Mouse (Mus musculus): ENCODE measurements at regions not wholly inside any gene's neighbourhood (a gene's known extent, or its start where the extent isn't known, plus 50 kb on each side); places are given as distances from the start of the nearest gene placed in this dataset.

DNA sequence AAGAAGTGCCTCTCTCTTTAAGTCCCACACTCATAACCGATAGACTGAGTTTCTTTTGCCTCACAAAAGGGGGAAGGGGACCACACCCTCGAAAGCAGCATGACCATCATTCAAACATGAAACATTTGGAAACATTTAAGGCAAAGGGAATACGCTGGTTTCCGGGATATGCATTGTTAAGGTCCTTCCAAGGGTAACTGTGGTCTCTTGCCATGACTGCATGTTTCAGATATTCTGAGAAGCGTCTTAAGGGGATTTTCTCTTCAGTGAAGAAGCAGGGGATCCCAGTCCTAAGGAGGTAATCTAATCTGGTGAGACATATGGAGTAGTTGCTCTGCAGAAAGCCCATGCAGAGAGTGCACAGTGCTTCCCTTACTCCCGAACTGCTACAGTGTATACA, 258.8 kb downstream of the Mreg start:
- no peak for DNase-seq (ENCODE audit: low spot score in 2 of 2)

DNA sequence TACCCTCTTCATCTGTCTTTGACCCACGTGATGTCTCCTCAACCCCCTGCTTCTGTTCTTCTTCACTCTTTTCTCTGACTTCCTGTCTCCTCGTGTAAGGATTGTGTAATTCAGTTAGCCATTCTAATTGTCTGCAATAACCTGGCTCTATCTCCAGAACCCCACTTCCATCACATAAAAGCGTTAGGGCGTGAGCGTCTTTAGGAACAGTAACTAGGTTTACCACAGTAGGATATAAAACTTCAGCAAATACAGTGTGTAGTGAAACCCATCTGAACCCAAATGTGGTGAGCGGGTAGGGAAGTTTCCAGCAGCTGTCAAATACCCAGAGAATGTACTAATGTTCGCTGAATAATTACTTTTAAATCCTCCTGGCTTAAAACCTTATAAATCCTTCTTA, 262.6 kb downstream of the Mreg start:
- DNase-seq (ENCODE audit: low spot score in 2 of 2): no peak

DNA sequence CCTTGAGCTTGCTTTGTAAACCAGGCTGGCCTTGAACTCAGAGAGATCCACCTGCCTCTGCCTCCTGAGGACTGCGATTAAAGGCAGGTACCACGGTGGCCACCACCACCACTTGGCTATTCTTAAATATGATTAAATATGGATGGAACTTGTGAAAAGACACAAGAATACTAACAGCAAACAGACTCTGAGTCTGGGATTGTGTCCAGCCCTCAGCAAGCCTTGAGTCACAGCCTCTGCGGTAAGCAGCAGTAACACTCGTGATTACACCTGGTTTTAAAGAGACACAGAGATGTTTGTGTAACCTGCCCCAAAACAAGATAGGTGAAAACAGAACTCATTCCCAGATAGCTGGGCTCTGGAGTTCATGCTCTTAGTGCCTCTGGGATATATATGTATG, 263.4 kb downstream of the Mreg start:
- DNase-seq (ENCODE audit: low spot score in 2 of 2): no peak

DNA sequence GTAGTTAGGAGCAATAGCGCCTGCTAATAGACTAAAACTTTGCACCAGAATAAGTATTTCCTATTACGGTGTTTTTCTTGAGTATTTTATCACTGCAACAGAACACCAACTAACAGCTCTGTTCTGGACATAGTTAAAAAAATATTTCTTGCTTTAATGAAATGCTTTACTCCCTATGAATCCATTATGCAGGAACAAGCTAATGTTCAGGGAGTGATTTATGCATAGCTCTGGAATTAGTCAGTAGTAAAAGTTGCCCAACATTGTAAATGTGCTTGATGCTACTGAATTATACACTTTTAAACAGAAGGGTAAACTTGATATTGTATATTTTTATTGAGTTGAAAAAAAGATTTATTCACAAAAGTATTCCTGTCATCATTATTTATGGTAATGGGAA, 264.6 kb downstream of the Mreg start:
- DNase-seq (ENCODE audit: low spot score in 2 of 2): no peak

DNA sequence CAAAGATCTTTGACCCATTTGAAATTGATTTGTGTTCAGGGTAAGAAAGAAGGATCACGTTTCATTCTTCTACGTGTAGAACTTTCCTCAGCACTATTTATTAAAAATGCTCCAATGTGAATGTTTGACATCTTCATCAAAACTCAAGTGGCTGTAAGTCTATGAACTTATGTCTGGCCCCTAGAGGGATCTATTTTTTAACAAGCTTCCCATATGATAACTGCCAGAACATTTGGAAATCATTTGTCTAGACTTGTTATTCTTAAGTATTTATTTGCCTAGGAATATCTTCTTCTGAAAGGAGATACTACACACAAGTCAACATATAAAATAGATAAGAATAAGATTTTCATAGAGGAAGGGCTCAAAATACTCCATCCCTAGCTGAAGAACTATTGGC, 265.2 kb downstream of the Mreg start:
- DNase-seq (ENCODE audit: low spot score in 2 of 2): no peak

DNA sequence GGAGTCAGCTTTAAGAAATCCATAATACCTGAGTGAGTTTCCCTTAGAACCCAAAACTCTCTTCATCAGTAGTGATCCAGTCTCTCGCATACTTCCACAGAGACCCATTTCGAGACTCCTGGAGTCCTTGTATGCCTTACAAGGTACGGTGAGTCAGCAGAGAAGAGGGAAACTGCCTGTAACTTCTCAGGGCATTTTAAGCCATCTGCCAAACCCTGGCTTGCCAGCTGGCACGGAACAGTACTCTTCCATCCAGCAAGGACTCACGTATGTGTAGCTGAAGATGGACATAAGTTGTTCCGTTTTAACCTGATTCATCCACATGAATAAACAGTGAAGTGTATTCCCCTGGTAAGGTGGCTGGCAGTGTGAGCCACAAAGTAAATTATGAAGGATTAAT, 267.0 kb downstream of the Mreg start:
- peak; percentile 29 to 34 for DNase-seq (ENCODE audit: low spot score in 2 of 2)

DNA sequence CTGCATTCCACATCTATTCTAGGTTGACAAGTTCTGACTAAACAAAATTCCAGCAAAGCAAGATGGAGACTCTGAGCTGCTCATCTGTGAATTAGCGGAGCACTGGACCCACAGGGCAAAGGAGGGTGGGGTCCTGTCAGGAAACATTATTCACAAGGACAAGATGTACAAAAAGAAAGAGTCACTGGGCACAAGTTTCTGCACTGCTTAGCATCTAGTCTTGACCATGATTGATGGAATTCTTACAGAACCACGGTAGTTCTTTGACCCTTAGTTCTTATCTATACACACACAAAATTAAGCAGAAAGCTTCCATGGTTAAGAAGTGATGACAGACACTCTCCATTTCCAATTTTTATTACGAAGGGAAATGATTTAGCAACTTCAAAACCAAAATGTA, 267.6 kb downstream of the Mreg start:
- DNase-seq (ENCODE audit: low spot score in 2 of 2): no peak

DNA sequence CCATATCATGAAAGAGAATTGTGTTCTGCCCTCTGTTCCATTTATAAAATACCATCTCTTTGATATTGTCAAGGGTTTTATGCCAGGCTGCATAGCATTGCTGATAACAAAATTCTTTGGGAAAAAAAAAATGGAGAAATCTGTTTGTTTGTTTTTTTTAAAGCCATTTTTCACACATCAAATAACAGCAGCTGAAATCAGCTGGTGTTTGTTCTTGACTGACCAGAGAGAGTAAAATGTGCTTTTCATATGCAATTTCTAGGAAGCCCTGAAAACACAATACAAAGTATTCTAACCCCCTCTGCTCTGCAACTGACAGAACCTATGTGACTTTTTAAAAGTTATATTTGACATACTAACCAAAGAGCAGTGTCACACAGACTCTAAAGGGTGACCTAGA, 270.0 kb downstream of the Mreg start:
- no peak for DNase-seq (ENCODE audit: low spot score in 2 of 2)

DNA sequence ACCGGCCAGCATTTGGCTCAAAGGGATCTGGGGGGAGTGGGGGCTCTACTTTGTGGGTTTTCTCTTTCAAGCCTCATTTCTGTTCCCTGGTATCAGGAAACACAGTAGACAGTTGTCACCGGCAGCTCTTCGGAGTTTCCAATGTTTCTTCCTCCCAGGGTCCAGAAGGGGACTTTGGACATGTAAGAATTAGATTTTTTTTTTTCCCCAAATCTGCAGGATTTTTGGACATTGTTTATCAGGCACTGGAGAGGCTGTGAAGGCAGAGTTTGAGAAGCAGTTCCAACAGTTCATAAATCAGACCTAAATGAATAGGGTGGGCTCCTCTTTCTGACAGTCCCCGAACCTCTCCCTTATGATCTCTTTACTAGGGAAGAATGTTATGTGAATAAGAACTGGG, 270.4 kb downstream of the Mreg start:
- no peak for DNase-seq (ENCODE audit: low spot score in 2 of 2)

DNA sequence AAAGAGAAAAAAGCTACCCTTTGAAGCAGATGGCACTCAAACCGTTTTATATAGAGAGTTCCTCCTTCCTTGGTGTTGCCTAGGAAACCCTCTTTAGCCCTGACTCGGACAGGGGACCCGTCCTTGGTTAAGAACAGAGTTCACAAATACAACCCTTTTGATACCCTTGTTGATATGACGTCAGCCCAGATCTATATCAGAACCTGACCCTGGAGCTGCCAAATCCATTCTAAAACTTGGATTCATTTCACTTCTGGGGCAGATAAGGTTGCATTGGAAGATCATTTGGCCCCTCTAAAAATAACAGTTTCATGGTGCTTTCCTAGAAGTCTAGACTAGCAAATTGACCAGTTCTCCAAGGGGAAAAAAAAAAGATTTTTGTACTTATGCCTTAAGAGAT, 271.2 kb downstream of the Mreg start:
- DNase-seq (ENCODE audit: low spot score in 2 of 2): no peak

DNA sequence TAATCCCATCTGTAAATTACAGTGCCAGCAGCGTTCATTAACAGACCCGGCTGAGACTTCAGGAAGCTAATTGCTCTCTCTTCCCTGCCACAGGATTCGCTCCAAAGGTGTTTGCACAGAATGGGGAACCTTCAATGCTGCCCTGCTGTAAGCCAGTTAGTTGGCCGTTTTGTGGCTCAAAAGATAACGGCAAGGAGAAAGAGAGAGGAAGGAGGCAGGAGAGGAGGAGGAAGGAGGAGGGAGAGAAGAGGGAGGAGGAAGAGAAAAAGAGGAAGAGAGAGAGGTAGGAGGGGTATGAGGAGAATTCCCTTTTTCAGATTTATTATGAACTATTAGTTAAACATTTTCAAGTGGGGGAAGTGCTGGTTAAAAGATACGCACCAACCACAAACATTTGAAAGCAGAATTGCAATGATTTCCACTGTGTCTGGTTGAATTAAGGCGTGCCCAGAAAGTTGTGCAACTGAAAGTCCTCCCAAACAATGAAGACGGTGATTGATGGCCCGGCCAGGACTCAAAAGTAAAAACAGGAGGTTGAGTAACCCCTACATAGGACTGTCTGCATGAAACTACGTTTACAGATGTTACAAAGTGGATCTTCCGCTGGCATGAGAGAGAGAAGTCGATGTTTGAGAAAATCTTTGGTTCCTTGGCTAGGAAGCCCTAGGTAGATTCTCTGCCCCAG, 273.6 kb downstream of the Mreg start:
- no peak for DNase-seq (ENCODE audit: low spot score in 2 of 2)

DNA sequence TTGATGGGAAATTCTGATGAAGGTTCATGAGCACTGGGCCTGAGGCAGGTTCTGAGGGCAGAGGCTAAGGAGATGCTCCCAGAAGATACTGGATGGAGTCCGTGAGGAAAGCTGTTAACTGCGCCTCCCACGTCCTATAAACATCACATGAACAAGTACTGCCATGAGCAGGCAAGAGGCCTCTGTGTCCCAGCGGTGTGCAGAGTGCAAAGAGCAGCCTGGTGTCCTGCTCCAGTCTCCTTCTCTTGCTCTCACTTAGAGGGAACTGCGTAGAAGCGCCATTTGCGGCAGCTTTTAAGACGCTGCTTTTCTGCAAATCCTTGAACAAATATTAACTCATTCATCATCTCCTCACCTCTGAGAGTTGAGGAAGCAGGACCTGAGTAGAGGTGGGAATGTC, 274.2 kb downstream of the Mreg start:
- no peak for DNase-seq (ENCODE audit: low spot score in 2 of 2)

DNA sequence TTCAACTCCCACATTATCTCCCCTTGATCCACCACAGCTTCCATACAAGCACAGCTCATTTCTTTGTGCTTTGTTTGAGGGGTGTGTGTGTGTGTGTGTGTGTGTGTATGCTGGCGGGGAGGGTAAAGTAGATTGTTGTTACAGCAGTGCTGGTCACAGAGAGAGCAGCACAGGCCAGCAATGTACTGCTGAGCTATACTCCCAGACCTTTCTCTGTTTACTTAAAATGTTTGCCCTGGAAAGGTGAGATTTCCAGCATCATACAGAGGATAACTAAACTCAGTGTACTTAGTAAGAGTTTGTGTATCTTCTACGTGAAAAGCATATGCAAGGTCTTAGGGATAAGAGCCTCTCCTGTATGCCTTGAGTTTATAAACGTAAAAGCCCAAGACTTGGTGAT, 274.9 kb downstream of the Mreg start:
- DNase-seq (ENCODE audit: low spot score in 2 of 2): no peak

DNA sequence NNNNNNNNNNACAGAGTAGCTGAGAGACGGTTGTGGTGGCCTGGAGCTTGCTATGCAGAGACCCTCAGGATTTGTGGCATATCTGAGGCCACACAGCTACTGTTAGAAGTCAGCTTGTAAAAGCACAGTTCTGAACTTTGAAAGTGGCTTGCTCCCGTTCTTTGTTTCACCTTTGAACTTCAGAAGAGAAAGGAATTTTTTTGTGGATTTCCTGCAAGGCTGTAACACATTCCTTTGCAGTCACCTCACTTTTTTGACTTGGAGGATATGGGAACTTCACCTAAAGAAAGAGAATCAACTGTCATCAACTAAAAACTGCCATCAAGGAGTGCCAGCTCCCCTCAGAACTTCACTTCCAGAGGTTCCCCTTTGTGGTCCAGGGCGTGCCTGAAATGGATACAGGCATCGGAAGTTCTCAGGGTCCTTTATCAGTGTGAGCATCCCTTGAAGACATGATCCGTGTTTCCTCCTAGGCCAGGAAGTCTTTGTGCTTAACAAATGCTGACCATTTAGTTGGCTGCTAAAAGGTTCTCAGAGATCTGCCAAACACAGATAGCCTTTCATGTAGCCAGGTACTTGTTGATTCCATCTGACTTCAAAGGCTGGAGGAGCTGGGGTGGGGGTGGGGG, 275.5 kb downstream of the Mreg start:
- DNase-seq (ENCODE audit: low spot score in 2 of 2): no peak

DNA sequence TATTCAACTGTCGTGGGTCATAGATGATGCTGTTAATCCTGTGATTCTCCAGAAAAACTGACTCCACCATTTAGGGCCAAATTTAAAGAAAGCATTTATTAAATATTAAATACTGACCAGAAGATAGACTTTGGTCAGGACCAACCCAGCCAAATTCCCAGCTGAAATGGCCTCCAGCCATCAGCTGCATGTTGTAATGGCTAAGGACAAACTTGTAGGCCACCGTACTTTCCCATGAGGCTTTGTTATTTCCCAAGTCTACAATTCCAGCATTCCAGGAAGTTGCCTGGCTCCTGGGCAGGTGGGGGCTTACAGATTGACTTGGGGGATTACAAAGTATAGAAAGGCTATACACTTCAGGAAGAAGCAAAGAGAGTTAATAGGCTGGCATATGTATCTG, 272.5 kb upstream of the Fn1 start:
- DNase-seq (ENCODE audit: low spot score in 2 of 2): no peak

DNA sequence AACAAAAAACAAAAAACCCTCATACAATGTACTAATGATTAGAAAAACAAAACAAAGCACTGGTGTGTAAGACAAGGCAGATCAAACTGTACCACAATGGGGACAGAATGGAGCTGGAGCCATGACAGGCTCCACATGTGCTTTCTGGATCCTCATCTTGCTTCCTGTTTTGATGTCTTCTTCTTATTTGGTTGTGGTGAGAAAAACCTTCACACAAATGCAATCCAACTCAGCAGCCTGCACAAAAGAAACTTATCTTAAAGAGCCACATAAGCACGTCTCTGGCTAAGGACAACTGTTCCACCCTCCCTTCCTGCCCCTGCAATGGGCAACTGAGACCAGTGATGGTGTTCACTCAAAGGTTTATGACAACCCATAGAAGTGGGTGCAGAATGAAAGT, 271.9 kb upstream of the Fn1 start:
- no peak for DNase-seq (ENCODE audit: low spot score in 2 of 2)

DNA sequence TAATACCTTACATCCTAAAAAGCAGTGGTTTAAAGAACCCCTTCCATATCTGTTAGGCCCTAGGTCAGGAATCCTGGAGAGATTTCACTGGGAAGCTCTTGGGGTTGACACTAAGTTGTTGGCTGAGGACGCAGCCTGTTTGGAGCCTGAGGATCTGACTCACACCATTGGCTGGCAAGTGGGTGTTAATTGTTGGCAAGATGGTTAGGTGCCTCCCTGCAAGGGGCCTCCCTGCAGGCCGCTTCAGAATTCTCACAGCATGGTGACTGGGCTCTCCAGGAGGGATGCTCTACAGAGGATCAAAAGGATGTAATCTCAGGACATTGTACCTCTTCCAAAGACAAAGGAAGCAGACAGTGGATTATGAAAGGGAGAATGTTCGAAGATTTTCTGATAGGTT, 270.7 kb upstream of the Fn1 start:
- DNase-seq (ENCODE audit: low spot score in 2 of 2): no peak

DNA sequence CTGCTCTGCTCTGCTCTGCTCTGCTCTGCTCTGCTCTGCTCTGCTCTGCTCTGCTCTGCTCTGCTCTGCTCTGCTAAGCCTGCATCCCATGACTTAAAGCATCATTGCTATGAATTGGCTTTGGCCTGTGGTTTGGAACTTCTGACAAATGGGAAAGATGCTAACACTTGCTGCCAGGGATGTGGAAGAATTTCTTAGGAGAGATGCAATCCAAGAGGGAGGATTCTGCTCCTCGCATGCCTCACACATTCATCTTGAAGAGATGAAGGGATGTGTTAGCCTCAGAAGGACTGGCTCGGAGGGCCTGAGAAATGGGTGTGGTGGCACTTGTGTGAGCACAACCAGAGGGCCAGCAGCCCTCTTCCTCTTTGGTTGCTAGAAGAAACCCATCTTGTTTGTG, 268.5 kb upstream of the Fn1 start:
- DNase-seq (ENCODE audit: low spot score in 2 of 2): no peak

DNA sequence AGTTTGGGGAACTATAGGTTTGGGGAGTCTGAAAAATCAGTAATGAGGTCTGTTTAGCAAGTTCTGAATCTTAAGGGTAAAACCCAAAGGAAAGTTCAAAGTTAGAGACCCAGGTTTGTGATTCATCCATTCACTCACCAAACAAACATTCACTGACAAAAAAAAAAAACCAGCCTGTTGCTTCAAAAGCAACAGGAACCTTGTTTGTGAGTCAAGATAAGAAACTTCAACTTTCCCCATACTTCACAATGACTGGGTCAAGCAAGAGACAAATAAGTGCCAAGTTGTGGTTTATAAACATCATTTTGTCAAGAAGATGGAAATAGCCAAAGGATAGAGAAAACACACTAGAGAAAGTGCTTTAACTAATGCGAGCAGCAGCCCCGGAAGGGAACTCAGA, 266.9 kb upstream of the Fn1 start:
- DNase-seq (ENCODE audit: low spot score in 2 of 2): no peak

DNA sequence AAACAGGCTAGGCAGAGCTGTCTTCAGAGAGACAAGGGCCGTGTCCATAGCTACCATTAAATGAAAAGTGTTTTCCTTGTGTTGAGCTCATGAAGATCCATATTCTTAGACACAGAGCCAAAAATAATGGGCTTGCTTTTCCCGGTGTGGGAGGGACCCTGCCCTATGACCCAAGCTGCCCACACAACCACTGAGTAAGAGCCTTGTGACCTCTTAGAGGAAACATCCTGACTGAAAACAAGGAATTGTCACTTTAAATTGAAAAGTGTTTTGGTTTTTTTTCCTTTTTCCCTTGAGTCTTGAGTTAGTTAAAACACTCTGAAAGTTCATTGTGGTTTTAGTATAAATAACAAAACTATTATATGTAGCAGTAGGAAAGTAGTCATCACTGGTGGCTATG, 264.0 kb upstream of the Fn1 start:
- DNase-seq (ENCODE audit: low spot score in 2 of 2): no peak

DNA sequence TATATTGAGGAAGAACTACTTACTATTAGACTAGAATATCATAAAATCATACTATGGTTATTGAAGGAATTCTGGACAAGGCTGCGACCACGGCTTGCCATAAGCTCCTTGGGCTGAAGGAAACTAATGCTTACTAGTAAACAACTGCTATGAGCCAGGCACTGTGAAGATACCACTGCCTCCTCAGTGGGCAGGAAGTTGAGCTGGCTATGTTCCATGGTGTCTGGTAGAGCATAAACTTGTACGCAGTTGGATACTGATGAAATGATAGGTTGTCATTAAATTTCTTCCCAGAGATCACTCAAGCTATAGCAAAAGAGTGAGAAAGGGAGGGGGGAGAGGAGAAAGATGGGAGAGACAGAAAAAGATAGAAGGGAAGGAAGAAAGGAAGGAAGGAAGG, 261.4 kb upstream of the Fn1 start:
- no peak for DNase-seq (ENCODE audit: low spot score in 2 of 2)

DNA sequence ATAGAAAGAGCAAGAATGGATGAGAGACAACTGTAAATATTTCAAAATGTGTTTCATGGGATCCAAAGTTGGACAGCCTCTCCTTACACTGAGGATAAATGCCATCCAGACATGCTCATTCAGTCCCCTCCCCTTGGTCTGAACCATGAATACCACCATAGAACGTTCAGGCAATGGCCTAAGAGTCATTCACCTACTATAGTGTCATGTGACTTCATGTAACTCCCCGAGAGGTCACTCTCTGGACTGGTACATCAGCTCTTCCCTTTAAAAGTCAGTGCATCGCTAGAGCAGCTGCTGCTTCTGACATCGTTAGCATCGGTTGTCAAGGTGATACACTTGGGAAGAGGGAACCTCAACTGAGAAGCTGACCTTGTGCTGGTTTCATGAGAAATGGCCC, 260.2 kb upstream of the Fn1 start:
- DNase-seq (ENCODE audit: low spot score in 2 of 2): no peak

DNA sequence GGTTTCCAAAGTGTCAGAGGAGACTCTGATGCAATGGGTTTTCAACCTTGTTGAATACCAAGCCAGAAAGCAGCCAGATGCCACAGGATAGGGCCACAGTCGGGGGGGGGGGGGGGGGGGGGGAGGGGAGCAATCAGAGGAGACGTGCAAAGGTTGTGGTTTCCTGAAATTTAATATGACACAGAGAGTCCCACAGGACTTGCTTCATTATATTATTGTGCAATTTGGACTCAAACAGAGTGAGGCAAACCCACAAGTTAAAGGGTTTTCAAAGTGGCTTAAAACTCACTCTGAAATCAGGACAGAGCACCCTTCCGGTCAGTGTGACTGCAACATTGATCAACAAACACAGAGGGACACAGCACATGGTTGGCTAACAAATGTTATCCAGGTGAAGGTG, 259.4 kb upstream of the Fn1 start:
- DNase-seq (ENCODE audit: low spot score in 2 of 2): no peak

DNA sequence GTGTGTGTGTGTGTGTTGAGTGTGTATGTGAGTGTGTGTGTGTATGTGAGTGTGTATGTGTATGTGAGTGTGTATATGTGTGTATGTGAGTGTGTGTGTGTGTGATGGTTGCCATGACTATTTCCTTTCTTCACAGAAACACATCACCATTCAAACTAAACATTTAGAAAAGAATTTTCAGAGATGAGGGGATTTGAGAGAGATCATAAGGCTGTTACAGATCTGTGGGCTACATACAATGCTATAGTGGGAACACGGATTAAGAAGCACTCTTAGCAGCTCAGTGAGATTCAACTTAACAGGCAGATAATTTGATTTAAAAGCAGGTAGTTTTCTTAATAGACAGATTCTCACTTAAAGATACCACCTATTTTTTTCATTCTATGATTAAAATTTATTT, 257.1 kb upstream of the Fn1 start:
- no peak for DNase-seq (ENCODE audit: low spot score in 2 of 2)

Measured in left cerebral cortex, adult 18-20 months (tissue).